Mouse (Mus musculus) kidney, postnatal 14 days (tissue): Measurements from ENCODE around the gene Sbk3.

ENCODE experiments used
- DNase-seq: peaks from one replicate; pipeline ENCODE4 v3.0.0; 2022; ENCODE audit warnings: mixed read lengths

The Sbk3 gene

GRCm38 (mm10) chr7:4928323-4928722 lies 42.6 kb downstream of the Sbk3 start:
- no peak for DNase-seq

DNA sequence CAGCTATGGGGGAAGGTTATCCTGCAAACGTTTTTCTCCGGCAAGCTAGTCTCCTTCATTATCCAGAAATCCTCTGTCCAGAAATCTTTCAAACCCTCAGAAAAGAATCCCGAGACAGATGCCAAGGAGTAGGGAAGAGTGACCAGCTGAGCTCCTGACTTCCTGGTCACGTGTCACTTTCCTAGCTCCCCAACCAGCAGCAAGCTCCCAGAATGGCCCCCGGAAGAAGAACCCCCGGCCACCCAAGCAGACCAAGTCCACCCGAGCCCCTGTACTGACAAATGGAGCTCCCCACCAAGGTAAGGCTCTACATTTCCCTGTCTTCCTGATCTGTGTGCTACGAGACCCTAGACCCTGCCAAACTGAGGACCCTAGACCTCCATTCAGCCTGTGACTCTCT lies 43.3 kb downstream of the Sbk3 start:
- DNase-seq = peak; percentile 33

- no peak for DNase-seq
Observed at GRCm38 (mm10) chr7:4926849-4927248, 44.1 kb downstream of the Sbk3 start.

- peak; percentile 37 for DNase-seq
Observed at GRCm38 (mm10) chr7:4925441-4926381, 45.3 kb downstream of the Sbk3 start, which contains the start of gene Ssc5d. Gene Ssc5d, plus strand, starts transcription at chr7:4925785.

GRCm38 (mm10) chr7:4924891-4925301 lies 46.1 kb downstream of the Sbk3 start:
- peak; percentile 46 for DNase-seq

DNA sequence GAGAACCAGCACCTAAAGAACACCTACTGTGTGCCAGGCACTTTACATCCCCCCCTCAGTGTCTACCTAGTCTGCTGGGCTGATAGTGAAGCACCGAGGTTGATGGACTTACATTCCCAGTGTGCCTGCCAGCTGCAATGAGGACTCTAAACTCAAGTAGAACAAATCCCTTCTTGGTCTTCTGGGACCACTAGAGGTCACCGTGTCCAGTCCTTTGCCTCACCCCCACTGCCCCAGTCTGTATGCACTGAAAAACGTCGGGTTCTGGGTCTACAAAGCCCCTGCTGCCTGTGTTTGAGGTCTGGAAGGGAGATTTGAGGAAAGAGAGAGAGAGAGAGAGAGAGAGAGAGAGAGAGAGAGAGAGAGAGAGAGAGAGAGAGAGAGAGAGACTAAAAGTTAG lies 46.5 kb downstream of the Sbk3 start:
- no peak for DNase-seq

GRCm38 (mm10) chr7:4923586-4924364 lies 47.2 kb downstream of the Sbk3 start:
- DNase-seq = peak; percentile 62

DNA sequence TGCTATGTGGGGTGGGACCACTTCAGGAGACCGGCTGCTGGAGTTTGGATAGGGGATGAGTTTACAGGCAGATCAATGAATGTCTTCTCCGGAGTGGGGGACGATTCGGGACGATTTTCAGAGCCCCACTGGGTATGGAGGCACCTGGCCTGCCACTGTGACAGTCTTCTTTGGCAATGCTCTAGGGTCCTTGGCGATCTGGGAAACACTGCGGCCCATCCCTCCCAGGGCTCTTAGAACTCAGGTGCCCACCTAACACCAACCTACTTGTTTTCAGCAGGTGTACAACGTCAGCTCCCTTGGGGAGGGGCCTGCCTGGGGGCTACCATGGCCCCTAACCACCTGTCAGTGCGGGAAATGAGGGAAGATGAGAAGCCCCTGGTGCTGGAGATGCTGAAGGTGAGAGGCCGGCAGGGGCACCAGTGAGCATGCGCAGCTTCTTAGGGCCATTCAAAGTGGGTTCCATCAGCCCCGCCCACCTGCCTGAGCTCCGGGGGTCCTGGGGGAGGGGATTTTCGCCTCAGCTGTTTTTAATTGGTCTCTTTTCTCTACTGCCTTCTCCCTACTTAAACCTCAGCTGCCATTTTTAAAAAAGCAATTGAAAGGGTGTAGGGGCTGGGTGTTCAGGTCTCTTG lies 47.9 kb downstream of the Sbk3 start:
- peak; percentile 62 for DNase-seq

DNA sequence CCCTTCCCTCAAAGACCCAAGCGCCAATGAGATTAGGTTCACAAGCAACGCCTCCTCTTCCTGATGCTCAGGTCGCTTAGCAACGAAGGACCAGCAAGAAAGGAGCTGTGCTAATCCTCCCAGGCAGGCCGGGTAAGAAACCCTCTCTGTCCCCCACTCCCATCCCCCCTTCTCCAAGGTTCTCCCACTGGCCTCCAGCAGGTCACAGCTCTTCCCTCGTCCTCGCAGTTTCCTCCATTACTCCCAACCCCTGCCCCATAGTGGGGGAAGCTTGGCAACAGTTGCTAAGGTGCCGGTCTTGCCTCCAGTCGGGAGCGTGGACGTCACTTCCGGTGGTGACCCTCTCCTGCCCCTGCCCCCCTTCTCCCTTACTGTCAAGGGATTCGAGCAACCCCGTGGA lies 48.5 kb downstream of the Sbk3 start:
- peak; percentile 84 for DNase-seq

DNA sequence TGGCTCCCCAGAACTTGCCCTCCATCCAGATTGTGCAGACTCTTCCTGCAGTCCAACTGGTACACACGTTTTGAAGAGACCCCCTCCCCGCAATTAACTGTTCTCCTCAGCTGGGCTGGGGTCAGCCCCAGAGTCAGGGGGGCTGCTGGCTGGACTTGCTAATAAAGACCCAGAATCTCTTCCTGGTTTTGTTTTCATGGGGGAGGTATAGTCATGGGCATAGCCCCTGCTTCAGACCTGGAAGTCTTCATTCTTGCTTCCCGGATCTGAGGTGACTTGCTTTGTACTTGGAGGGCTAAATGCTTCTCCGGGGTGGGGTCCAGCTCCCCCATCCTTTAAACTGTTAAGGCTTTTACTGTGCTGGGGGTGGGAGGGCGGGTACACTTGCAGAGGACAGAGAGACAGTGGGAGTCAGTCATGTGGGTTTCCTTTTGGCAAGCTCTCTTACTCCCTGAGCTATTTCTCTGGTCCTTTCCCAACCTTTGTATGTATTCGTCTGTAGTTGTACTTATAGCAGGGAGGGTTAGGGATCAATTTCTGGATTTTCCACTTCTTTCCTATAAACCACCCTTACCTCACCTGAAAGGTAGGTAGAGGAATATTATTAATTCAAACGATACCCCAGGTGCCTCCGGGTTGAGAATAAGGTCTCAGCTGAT lies 49.0 kb downstream of the Sbk3 start, which contains the start of gene Nat14:
TSS of gene Nat14 (plus strand) at position 205 of the 659 bp plus-strand sequence.
- DNase-seq = no peak

DNA sequence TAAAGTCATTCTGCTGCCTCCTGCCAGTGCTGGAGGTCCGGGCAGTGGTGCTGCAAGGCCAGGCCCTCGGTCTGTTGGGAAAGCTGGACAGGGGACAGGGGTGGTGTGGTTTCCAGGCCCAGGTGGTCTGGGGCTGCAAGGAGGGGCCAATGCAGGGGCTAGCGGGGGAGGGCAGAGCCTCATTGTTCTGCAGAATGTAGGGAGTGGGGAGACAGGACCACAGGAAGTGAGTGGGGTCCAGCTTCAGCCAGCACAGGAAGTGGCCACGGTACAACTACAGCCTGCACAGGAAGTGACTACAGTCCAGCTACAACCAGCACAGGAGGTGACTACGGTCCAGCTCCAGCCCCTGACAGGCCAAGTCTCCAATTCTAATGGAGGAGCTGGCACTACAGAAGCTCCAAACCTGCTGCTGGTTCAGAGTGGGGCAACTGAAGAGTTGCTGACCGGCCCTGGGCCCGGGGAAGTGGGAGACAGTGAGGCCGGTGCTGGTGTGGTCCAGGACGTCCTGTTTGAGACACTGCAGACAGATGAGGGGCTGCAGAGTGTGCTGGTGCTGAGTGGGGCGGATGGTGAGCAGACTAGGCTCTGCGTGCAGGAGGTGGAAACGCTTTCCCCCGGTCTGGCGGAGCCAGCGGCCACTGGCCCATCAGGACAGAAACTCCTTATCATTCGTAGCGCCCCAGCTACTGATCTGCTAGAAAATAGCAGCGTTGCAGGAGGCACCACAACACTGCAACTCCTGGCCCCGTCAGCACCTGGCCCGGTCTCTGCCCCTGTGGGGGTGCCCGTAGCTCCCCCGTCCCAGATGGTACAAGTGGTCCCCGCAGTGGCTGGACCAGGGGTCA lies 49.8 kb downstream of the Sbk3 start:
- peak; percentile 6 for DNase-seq

- no peak for DNase-seq
Observed at GRCm38 (mm10) chr7:4920496-4920895, 50.5 kb downstream of the Sbk3 start.

GRCm38 (mm10) chr7:4919971-4920370 lies 51.0 kb downstream of the Sbk3 start:
- DNase-seq = no peak

DNA sequence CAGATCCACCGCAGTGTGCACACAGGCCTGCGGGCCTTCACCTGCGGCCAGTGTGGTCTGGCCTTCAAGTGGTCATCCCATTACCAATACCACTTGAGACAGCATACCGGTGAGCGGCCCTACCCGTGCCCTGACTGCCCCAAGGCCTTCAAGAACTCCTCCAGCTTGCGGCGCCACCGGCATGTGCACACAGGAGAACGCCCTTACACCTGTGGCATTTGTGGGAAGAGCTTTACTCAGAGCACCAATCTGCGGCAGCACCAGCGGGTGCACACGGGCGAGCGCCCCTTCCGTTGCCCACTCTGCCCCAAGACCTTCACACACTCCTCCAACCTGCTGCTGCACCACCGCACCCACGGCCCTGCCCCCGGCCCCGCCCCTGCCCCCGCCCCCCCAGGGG lies 51.9 kb downstream of the Sbk3 start:
- no peak for DNase-seq

DNA sequence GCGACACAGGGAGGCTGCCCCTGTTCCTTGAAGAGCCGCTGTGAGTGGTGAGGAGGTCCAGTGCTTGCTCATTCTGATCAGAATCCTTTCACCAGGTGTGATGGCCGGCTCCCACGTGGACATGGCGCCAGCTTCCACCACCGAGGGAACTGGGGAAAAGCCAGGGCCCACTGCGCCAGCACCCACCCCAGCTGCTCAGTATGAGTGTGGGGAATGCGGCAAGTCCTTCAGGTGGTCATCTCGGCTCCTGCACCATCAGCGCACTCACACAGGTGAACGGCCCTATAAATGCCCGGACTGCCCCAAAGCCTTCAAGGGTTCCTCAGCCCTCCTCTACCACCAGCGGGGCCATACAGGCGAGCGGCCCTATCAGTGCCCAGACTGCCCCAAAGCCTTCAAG lies 52.3 kb downstream of the Sbk3 start:
- no peak for DNase-seq

DNA sequence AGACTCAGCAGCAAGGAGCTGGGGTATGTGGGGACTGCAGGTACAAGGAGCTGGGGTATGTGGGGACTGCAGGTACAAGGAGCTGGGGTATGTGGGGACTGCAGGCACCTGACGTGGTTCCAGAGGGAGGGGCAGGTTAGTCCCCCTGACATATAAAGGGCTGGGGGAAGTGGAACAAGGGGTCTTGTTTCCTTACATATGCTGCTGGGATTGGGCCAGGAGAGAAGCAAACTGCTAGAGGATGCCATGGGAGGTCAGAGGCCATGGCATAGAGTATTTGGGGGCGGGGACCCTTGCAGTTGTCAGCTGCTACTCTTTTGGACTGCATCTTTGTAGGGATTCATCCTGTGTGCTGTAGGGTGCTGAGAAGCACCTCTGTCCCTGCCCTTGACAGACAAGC lies 53.5 kb downstream of the Sbk3 start:
- no peak for DNase-seq

- peak; percentile 43 for DNase-seq
Observed at GRCm38 (mm10) chr7:4915669-4916416, 55.1 kb downstream of the Sbk3 start.
